Mouse (Mus musculus) stomach, postnatal 0 days (tissue): ENCODE measurements around the gene Gtpbp3. TPM values are rescaled to one million over a fixed set of nuclear protein-coding genes. Genes with fewer than 3 reads are reported as not detected.

Experiments
- ATAC-seq: fragments of 200-750 bp; cut with Nextera tagmentation; 2 replicates; pipeline ENCODE4 v1.8.0; 2017; ENCODE audit not compliant: low FRiP score, low TSS enrichment
- DNase-seq: peaks from one replicate; pipeline ENCODE4 v3.0.0-alpha.2; 2016; ENCODE audit warnings: low spot score
- H3K27ac ChIP-seq: fragments of 300-500 bp; sonication (generic); replicated peaks from 2 replicates; pipeline ENCODE4 v1.5.1; 2014; ENCODE audit warnings: mild to moderate bottlenecking, control low read depth
- H3K27me3 ChIP-seq: fragments of 300-500 bp; sonication (generic); 2 replicates; pipeline ENCODE4 v1.6.1; 2014; ENCODE audit warnings: low read length; ENCODE audit not compliant: control insufficient read depth, insufficient read depth
- H3K36me3 ChIP-seq: fragments of 300-500 bp; sonication (generic); 2 replicates; pipeline ENCODE4 v1.6.1; 2014; ENCODE audit warnings: low read length, mixed read lengths; ENCODE audit not compliant: control insufficient read depth, insufficient read depth
- H3K4me1 ChIP-seq: fragments of 300-500 bp; sonication (generic); replicated peaks from 2 replicates; pipeline ENCODE4 v1.6.1; 2014; ENCODE audit warnings: antibody characterized with exemption; ENCODE audit not compliant: control insufficient read depth, insufficient read depth
- H3K4me2 ChIP-seq: fragments of 300-500 bp; sonication (generic); replicated peaks from 2 replicates; pipeline ENCODE4 v1.6.1; 2014; ENCODE audit warnings: low read depth, mild to moderate bottlenecking, control low read depth, moderate library complexity
- H3K4me3 ChIP-seq: fragments of 300-500 bp; sonication (generic); 2 replicates; pipeline ENCODE4 v1.5.1; 2014; ENCODE audit warnings: low read depth, low read length, control low read depth
- H3K9ac ChIP-seq: fragments of 300-500 bp; sonication (generic); 2 replicates; pipeline ENCODE4 v1.6.1; 2014; ENCODE audit warnings: mild to moderate bottlenecking, low read length, control low read depth, mixed read lengths
- H3K9me3 ChIP-seq: fragments of 300-500 bp; sonication (generic); 2 replicates; pipeline ENCODE4 v1.6.1; 2016; ENCODE audit warnings: low read length; ENCODE audit not compliant: control insufficient read depth
- CTCF ChIP-seq: IDR thresholded peaks from 2 replicates; pipeline ENCODE4 v1.5.1; 2016; ENCODE audit warnings: antibody characterized with exemption, low read depth, mild to moderate bottlenecking, moderate library complexity
- EP300 ChIP-seq: optimal IDR thresholded peaks from 2 replicates; pipeline ENCODE3; 2016; ENCODE audit warnings: antibody characterized with exemption
- WGBS: fragments of 180-500 bp; shearing (Covaris S2); extraction: QIAGEN DNeasy Blood & Tissue Kit; methylation state at CpG from one replicate; pipeline ENCODE4 v1.1.7; 2014; 5-methylcytosine and 5-hydroxymethylcytosine counted together
- polyA plus RNA-seq: library from polyadenylated mRNA; unstranded; fragments of >200 nt; fragmentation: Nextera tagmentation; extraction: Ambion mirVana; gene quantifications from 2 replicates; pipeline ENCODE4 v1.2.1, GENCODE M21; 2015

Gene Gtpbp3
- polyA plus RNA-seq, 1 experiment from 2014 or later: 7.2 TPM

GRCm38 (mm10) chr8:71505979-71506378, 18.1 kb downstream of the Gtpbp3 start:
- no peaks in the 10 kb centered on the region for H3K9me3 ChIP-seq
- 0 out of 2 replicates have a peak, but pooled peaks cover 2% of the 10 kb centered on the region for H3K4me1 ChIP-seq
- H3K27me3 ChIP-seq: 0 out of 2 replicates have a peak, but pooled peaks cover 5% of the 10 kb centered on the region
- no peaks in the 10 kb centered on the region for H3K36me3 ChIP-seq
- WGBS: 67% methylated on average over 4 of the region's 4 CpGs
- TF ChIP-seq CTCF: no peak
- TF ChIP-seq EP300: no peak
- ATAC-seq: no peak
- no peak overlapping the region for H3K4me2 ChIP-seq
- H3K9ac ChIP-seq: no peak overlapping the region
- H3K27ac ChIP-seq: no peak overlapping the region
- H3K4me3 ChIP-seq: no peak overlapping the region
- no peak for DNase-seq

GRCm38 (mm10) chr8:71507589-71508104, 19.7 kb downstream of the Gtpbp3 start:
- Histone ChIP-seq H3K36me3 (no peaks in the 10 kb centered on the region), H3K4me1 (0 out of 2 replicates have a peak, but pooled peaks cover 2% of the 10 kb centered on the region), H3K4me2 (peak overlapping the region; percentile 63), H3K4me3 (peak overlapping the region; percentile 40), H3K9me3 (no peaks in the 10 kb centered on the region), H3K9ac (peak overlapping the region; percentile 41; the same call in 1 of the 2 replicates), H3K27ac (0 out of 2 replicates have a peak overlapping the region, but pooled peaks have one; percentile 8), H3K27me3 (0 out of 2 replicates have a peak, but pooled peaks cover 5% of the 10 kb centered on the region)
- DNase-seq (peak; percentile 81), ATAC-seq (peak; percentile 65; the same call in 1 of the 2 replicates)
- WGBS: under 1% methylated on average over 60 of the region's 61 CpGs
- TF ChIP-seq CTCF: no peak
- TF ChIP-seq EP300: no peak

- DNase-seq (no peak), ATAC-seq (no peak)
- Histone ChIP-seq H3K4me2 (no peak overlapping the region), H3K27ac (no peak overlapping the region), H3K36me3 (no peaks in the 10 kb centered on the region), H3K4me1 (0 out of 2 replicates have a peak, but pooled peaks cover 2% of the 10 kb centered on the region), H3K4me3 (0 out of 2 replicates have a peak overlapping the region, but pooled peaks have one; percentile 2), H3K9me3 (no peaks in the 10 kb centered on the region), H3K27me3 (0 out of 2 replicates have a peak, but pooled peaks cover 5% of the 10 kb centered on the region), H3K9ac (no peak overlapping the region)
- WGBS: 74% methylated on average over 2 of the region's 2 CpGs
- TF ChIP-seq CTCF (no peak), EP300 (no peak)
These were observed 21.4 kb downstream of the Gtpbp3 start for GRCm38 (mm10) chr8:71509316-71509715.

GRCm38 (mm10) chr8:71511644-71512043, 23.7 kb downstream of the Gtpbp3 start, which contains the start of gene Plvap:
Gene Plvap, minus strand, starts transcription at chr8:71511752.
- 30% methylated on average over 12 of the region's 14 CpGs for WGBS
- Histone ChIP-seq H3K4me2 (no peak within 1 kb of the TSS), H3K9me3 (no peaks in the 10 kb centered on the region), H3K27me3 (0 out of 2 replicates have a peak, but pooled peaks cover 5% of the 10 kb centered on the region), H3K9ac (0 out of 2 replicates have a peak within 1 kb of the TSS, but pooled peaks have one; percentile 27), H3K27ac (no peak within 1 kb of the TSS), H3K4me3 (peak within 1 kb of the TSS; percentile 13; the same call in 1 of the 2 replicates), H3K4me1 (0 out of 2 replicates have a peak, but pooled peaks cover 2% of the 10 kb centered on the region), H3K36me3 (no peaks in the 10 kb centered on the region)
- no peak for TF ChIP-seq EP300
- TF ChIP-seq CTCF: no peak
- DNase-seq (no peak), ATAC-seq (peak; percentile 48; the same call in 1 of the 2 replicates)

- ATAC-seq (no peak), DNase-seq (no peak)
- WGBS: 68% methylated on average over 14 of the region's 15 CpGs
- Histone ChIP-seq H3K4me1 (no peaks in the 10 kb centered on the region), H3K4me2 (no peak overlapping the region), H3K36me3 (no peaks in the 10 kb centered on the region), H3K27ac (no peak overlapping the region), H3K4me3 (no peak overlapping the region), H3K9me3 (no peaks in the 10 kb centered on the region), H3K27me3 (0 out of 2 replicates have a peak, but pooled peaks cover 2% of the 10 kb centered on the region), H3K9ac (no peak overlapping the region)
- no peak for TF ChIP-seq EP300
- TF ChIP-seq CTCF: peak; percentile 13; the same call in 1 of the 2 replicates
These were observed 25.3 kb downstream of the Gtpbp3 start for GRCm38 (mm10) chr8:71513018-71513754.
